Mouse (Mus musculus): ENCODE results near the gene Ttc7b.

Gene Ttc7b

DNA sequence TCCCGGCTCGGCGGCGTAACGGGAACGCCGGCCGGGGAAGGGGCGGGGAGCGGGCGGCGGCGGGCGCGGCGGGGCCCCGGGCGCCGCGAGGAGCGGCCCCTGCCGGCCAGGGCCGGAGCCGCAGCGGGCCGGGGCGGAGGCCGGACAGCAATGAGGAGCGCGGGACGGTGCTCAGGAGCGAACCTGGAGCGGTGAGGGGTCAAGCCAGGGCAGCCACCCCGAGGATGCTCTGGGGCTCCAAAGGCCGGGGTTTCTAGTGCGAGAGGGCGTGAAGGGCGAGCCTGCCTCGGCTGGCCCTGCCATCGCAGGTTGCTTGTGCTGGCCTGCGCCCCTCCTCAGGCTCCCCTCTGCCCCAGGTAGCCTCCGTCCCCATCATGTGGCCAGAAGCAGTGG lies at the start of gene Ttc7b:
Gene Ttc7b, minus strand, starts transcription at position 33 of the 393 bp plus-strand sequence.
- DNase-seq (ENCODE audit: low spot score), result peak; percentile 65

DNA sequence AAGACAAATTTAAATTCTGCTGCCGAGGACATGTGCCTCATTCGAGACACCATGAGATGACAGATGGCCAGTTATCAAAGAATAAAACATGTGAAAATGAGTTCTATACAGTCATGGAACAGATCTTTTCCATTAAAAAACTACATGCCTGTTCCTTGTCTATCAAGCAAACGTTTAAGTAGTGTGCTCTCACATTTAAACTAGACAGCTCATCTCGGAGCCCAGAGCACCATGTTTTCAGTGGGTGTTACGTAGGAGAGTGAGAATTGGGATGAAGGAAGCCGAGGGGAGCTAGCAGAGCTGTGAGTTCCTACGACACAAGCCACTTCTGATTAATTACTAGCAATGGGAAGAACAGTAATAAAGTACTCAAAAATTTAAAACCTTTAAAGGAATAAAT lies 48.2 kb upstream of the Ttc7b start:
- no peak for DNase-seq (ENCODE audit: low spot score)

DNA sequence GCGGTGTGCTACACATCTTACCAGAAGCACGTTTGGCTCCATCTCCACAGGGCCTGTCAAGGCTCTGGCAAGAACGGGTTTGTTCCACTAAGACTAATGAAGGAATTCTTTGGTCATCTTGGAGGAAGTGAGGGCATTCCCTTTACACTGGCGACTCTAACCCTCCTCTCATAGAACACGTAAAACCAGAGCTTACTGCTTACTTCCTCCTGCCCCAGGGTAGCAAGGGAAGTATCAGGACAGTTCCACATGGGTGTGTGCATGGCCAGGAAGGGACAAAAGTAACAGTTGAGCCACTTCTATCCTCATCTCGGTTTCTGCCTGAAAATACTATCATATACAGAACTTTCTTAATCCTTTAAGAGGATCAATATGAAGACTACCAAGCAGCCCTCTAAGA lies 47.5 kb upstream of the Ttc7b start:
- DNase-seq (ENCODE audit: low spot score), result no peak

DNA sequence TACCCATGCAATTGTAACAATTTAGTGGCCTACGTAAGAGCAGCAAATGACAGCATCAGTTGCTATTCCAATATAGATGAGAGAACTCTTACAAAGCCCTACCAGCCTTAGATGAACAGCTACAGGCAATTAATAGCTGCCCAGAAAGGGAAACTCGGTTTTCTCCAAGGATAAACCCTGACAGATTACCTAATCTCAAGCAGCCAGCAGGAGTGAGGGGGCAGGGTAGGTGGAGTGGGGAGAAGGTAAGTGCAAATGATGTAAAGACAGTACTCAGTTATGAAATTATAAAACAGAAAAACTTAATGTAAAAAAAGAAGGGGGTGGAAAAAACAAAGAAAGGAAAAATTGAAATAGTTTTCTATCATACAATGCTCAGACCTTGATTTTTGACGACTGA lies 47.0 kb upstream of the Ttc7b start:
- DNase-seq (ENCODE audit: low spot score), result no peak

DNA sequence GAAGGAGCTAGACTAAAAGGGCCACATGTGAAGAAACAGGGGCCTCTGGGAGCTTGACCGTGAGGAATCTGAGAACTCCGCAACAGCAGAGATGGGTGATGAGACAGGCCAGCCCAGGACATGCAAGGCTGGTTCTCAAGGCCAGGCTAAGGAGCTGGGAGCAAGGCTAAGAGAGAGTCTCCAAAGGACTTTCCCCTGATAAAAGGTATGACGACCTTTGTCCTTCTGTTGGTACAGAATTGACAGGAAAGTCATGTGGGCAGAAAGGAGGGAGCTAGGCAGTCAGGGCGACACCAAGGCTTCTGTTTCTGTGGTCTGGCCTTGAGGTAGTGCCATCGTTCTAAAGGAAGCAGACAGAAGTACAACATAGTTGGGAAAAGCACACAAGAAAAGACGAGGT lies 33.0 kb upstream of the Ttc7b start:
- no peak for DNase-seq (ENCODE audit: low spot score)

DNA sequence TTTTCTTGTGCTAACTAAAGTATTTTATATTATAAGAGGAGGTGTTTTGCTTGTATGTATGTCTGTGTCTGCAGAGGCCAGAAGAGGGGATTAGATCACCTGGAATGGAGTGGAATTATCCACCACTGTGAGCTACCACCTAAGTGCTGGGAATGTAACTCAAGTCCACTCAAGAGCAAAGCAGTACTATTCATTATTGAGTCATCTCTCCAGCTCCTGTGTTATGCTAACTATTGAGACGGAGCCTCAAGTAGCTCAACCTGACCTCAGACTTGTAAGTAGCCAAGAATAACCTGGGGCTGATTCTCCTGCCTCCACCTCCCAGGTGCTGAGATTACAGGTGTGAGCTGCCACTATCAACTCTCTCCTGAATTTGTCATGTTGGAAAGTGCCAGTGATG lies 31.3 kb upstream of the Ttc7b start:
- DNase-seq (ENCODE audit: low spot score), result no peak

DNA sequence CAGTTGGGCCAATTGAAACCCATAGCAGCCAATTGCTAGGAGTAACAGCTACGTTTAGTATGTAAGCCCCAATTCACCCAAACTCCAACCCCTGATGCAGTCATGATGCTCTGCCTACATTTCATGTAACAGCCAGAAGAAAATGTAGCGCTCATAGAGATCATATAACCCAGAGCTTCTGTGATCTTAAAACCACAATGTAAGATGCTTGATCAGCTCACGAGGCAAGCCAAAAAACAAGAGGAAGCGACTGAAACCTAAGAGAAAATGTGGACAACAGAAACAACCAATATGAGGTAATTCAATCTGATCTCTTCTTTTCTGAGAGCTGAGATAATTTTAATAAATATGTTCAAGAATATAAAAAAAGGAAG lies 23.6 kb upstream of the Ttc7b start:
- no peak for DNase-seq (ENCODE audit: low spot score)

DNA sequence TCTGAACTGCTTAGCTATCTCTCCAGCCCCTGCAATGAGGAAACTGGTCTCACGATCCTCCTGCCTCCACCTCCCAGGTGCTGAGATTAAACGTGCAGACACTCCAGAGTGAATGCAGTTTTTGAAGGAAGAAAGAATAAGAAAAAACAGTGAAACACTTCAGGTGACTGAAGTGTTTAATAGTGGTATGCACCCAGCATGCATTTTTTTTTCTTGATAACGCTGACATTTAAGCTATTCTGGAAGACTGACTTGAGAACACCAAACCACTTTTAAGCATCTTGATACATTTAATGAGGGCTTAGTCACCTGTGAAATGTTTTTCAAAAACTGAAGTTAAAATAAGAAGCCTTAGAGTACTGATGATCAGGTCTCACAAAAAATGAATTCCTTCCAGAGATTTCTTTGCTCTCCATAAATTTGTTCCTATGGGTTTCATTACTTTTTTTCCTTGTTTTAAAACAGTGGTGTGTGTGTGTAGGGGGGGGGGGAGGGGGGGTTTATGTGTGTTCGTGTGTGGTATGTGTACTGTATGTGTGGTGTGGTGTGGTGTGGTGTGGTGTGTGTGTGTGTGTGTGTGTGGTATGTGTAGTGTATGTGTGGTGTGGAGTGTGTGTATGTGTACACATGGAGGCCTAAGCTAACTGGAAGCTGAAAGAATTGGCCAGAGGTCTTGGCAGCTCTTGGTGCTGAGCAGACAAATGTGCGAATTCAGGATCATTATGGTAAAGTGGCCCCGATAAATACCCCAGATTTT lies 23.0 kb upstream of the Ttc7b start:
- DNase-seq (ENCODE audit: low spot score), result no peak

DNA sequence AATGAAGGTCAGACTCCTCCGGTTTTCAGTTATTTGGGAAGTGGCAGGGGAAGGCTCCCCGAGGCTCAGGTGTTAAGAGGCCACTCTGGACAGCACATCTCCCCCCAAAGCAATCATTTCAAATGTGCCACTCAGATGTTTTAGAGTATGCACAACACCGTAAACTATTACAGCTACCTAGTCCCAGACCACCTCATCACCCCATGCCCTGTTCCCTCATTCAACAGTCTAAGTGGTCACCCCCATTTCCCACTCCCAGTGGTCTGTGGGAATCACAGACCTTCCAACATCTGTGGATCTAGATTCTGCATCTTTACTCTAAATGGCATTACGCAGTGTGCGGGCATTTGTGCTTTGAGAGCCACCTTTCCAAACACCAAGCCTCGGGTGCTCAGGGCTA lies 21.9 kb upstream of the Ttc7b start:
- no peak for DNase-seq (ENCODE audit: low spot score)

DNA sequence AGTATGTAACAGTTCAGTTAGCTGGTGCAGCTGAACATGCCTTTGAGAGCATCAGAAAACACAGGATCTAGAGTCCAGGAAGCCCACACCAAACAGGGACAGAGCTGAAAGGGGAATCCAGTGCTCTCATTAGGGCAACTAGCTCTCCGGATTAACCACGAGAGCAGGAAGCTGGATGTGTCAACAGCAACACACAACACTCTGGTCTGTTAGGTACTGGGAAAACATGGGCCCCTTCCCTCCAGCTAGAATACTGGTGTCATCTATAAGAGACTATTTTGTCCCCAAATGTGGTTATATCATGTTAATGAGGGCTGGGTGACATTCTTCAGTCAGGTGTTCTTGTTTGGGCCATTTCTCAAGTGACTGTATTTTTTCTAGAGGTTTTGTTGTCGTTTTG lies 21.4 kb upstream of the Ttc7b start:
- DNase-seq (ENCODE audit: low spot score), result no peak

DNA sequence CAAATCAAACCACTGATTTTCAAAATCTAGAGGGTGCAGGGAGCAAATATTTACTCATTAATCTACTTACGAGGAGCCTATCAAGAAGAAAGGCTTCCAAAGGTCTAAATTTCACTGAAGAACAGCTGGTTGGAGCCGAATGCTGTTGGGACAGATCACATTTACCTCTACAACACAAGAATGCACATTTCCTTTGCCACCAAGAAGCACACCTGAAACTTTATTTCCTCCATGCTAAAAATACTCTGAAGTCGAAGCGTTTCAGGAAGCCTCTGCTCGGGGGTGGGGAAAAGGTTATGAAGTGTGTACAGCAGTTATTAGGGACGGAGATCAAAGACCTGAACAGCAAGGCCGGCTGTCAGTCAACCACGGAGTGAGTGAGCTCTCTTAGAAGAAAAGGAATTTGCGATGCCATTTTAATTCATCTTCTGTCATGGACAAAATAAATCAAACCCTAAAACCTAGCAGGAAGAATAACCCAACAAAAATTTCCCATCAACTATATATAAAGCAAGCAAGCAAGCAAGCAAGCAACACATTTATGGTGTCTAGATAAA lies 18.6 kb upstream of the Ttc7b start:
- DNase-seq (ENCODE audit: low spot score), result no peak

DNA sequence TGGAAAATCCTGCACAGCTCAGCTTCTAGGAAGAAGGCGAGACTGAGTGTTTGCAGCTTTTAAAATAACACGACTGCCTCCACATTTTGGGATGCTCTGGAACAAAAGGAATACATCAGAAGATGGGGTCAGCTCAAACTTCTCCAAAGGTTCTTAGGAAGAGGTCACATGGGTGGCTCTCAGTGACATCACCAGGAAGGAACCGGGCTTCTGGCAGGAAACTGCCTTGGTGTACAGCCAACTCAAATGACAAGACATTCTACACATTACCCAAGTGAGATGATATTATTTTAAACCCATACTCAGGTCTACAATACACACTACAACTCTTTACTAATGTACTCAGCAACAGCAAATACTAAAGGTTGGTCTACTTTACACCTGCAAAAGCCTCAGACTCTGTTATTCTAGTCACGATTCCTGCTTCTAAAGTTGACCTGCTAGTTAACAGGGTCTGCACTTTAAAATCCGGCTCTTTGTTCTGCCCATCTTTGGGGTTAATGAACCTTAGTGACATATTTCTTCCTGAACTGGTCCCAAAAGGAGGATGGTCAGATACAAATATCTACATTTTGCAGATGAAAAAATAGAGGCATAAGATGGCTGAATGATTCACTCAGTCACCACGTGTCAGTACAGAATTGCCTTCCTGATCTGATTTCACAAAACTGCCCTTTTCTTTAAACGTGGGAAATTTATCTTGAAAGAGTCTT lies 18.0 kb upstream of the Ttc7b start:
- no peak for DNase-seq (ENCODE audit: low spot score)

DNA sequence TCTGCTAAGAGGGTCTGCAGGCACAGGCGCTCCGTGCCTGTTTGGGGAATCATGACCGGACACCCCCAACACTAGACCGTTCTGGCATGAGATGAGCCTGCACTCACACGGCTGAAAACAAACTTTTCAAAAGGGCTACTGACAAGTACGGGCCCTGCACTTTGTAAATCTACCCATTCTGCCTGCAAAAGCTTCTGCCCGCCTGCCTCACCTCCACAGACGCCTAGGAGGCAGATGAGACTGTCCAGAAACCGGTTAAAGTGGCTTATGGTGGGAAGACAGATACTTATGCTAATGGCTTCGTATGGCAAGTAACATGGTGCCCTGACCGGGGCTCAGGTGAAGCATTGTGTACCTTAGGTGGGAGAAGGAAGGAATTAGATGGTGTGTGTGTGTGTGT lies 16.5 kb upstream of the Ttc7b start:
- DNase-seq (ENCODE audit: low spot score), result no peak

DNA sequence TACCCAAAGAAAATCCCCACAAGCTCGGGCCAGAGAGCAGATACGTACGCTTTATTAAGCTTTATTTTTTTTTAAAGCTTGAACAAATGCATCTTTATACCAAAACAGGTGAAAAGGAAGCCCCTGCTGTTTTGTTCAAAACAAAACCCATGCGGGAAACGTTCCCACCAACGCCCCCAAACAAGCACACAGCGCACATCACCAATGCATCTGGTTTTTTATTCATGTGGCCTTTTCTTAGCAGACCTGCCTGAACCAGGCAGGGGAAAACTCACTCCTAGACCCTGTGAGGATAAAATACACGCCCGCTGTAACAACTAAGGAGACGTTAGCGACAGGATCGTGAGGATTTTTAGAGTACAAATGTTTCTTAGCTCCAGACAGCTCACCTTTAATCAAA lies 14.4 kb upstream of the Ttc7b start:
- no peak for DNase-seq (ENCODE audit: low spot score)

DNA sequence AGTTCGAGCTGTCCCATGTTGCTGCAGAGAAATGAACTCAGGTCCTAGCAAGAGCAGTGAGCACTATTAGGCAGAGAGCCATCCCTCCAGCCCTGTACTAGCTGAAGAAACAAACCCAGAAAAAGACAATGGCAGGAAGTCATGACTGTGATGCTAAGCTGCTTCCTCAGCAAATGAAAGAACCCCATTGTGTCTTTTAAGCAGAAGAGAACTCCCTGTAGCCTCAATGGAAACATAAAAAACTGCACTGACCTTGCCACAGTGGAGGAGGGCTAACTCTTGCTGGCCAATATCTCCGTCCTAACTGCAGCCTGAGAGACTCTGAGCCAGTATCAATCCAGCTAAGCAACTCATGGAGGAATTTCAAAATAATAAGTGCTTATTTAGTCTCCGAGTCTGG lies 13.4 kb upstream of the Ttc7b start:
- DNase-seq (ENCODE audit: low spot score), result peak; percentile 59

DNA sequence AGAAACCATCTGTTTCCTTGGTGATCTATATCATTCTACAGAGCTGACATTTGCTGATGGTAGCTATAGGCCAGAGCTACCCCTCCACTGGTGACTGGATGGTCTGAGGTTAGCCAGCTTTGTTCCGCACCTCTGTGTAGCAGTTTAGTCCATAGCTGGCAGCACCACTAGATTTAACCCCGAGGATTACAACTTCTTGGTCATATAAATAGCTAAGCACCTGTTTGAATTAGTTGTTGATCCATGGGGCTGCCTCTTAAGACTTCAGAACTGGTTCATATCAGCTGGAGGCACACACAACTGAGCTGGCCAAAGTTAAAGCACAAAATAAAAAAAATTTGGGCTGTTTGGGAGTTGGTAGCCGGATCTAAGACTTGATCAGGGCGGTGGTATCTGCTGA lies 12.6 kb upstream of the Ttc7b start:
- no peak for DNase-seq (ENCODE audit: low spot score)

DNA sequence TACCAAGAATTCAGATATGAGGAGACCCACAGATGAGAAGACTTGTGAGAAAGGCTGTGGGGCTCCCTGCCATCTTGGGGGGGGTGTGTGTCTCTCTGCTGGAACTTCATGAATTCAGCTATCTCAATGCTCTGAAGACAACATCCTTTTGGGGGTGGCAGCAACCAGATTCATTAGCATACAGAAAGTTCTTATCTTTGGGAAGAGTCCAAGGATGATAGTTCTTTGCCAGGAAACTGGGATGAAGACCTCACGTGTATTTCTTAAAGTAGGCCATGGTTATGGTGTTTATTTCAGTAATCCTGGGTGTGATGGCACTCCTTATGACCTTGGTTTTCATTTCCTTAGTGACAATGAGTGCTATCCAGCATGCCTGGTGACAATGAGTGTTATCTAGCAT lies 11.1 kb upstream of the Ttc7b start:
- DNase-seq (ENCODE audit: low spot score), result no peak

DNA sequence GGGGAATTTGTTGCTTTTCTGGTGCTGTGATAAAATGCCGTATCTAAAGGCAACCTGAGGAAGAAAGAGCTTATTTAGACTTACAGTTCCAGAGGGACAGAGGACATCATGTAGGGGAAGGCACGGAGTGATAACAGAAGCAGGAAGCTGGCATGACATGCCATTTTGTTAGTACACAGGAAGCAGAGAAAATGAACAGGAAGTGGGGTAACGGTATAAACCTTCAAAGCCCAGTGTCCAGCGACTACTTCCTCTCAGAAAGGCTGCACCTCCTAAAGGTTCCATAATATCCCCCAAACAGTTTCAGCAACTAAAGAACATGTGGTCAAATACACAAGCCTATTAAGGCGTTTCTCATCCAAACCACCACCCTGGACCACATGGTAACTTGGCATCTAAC lies 10.2 kb upstream of the Ttc7b start:
- DNase-seq (ENCODE audit: low spot score), result no peak

DNA sequence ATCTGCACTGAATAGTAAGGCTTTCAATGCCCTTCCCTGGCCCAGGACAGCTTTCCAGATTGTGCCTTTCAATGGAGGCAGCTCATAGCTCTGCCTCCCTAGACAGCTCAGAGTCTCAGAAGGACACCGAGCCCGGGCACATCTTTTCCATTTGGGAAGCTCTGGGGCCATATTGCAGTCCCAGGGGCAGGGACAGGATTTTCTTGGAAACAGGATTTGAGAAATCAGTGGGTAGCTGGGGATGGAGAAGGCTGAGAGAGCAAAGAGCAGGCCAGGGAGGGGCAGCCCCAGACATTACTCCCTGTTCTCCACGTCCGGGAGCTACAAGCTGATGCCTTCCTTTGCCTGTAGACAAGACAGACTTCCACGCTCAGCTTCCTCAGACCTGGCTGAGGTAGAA lies 9.0 kb upstream of the Ttc7b start:
- no peak for DNase-seq (ENCODE audit: low spot score)

DNA sequence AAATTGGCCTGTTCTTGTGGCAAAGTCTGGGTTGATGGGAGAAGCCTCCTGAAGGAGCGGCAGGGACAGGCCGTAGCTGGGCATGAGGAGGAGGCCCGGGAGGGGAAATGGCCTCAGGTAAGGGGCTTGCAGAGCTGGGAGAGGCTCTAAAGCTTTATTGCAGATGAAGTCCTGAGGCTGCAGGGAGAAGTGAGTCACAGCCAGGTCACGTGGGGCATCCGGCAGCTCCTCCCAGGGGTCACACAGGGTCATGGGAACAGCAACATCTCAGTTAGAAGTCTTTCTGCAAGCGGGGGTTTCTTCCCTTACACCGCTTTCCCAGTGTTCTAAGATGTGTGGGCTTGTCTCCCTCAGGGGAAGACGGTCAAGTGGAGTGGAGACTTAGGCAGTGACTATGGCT lies 8.5 kb upstream of the Ttc7b start:
- DNase-seq (ENCODE audit: low spot score), result no peak

DNA sequence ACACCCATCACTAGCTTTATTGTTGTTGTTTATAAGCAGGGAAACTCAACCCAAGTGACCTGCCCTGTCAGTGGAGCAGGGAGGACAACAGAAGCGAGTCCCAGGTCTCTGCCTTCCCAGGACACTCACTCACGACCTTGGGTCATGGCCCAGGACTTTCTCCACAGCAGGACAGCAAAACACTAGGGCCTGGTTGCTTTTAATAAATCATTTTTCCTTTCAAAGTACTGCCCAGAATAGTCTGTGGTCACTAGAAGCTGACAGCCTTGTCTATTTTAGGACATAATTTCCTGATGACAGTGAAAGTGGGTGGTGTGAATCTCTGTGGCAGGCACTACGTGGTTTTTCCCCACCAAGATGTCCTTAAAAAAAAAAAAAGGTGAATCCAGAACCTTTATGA lies 7.6 kb upstream of the Ttc7b start:
- DNase-seq (ENCODE audit: low spot score), result no peak

DNA sequence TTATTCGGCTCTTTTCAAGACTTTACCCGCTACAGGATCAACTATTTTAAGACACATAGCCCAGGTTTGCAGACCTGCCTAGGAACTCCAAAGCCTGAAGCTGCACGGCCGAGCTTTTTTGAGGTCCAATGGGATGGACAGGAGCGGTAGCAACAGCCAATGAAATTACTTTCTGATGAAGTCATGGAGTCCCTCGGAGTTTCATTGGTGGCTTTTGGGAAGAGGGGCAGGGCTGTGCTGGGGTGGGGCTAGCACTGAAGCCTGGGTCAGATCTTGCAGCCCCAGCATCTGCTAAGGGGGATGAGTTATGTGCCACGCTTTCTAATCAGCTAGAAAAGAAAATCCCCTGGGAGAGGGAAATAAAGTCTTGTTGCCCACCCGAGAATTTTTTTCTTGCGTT lies 7.1 kb upstream of the Ttc7b start:
- DNase-seq (ENCODE audit: low spot score), result peak; percentile 78

DNA sequence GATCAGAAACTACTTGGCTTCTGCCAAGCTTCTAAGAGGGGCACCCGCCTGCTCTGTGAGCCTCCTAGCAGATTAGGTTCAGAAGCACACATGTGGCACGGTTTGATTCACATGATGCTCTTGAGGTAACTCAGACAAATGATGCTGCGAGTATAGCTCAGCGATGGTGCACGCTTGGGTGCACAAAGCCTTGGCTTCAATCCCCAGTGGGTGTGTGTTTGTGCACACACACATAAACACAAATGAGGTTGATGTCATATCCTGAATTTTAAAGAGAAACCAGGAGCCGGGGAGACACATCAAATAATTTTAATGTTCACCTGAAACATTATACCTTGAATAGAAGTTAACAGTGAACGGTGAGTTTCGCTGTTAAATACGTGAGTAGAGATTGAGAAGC lies 6.6 kb upstream of the Ttc7b start:
- no peak for DNase-seq (ENCODE audit: low spot score)

DNA sequence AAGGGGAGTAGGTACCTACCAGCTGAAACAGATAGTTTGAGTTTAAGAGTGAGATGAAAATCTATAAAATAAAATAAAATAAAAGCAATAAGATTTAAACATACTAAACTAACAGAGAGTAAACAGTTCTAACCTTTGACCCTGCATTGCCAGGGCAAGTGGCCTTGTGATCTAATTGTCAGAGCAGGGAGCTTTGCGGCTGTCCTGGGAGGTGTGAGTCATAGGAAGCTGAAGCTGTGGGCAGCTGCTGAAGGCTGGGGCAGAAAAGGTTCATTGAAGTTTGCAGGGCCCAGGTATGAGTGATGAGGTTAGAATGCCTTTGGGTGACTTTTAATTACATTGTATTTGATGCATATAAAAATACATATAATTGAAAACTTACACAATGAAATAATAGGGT lies 5.3 kb upstream of the Ttc7b start:
- DNase-seq (ENCODE audit: low spot score), result no peak
